In genomic region chr6:122766145-122766968, GRCm38 (mm10) we compare ENCODE assay signal across 15 mouse cellular contexts. TPM values are rescaled to one million over a fixed set of nuclear protein-coding genes. Genes with fewer than 3 reads are reported as not detected.
DNase-seq lines count a peak whose midpoint lies in the region; ATAC-seq and TF ChIP-seq lines count a peak whose summit lies in the region.
"Had no signal": no experiment of that assay in that cellular context is flagged by ENCODE, and none has a peak within 500 bp of the region (broad histone marks: within the 10 kb centered on the region; RNA-seq: fewer than 3 reads in every experiment).

No protein-coding gene starts in this region.

- no peak for TF ChIP-seq POLR2A in myocyte (IDR thresholded peaks at IDR 0.05; ENCODE audit: insufficient read length, low read depth)

- H3K27ac ChIP-seq in layer of hippocampus, adult 2 months: no peak overlapping the region
- no peak overlapping the region for H3K27ac ChIP-seq in forebrain, embryonic 13.5 days
- peak overlapping the region; percentile 87 for H3K27ac ChIP-seq in limb, embryonic 10.5 days
- H3K27ac ChIP-seq: embryonic facial prominence, embryonic 15.5 days; stomach, postnatal 0 days had no signal

- H3K27me3 ChIP-seq in forebrain, embryonic 13.5 days: peaks cover 10% of the 10 kb centered on the region; the same call in 1 of the 2 replicates
- peaks cover 25% of the 10 kb centered on the region for H3K27me3 ChIP-seq in limb, embryonic 10.5 days (ENCODE audit: low read depth, poor library complexity, severe bottlenecking)
- no peaks in the 10 kb centered on the region for H3K27me3 ChIP-seq in myocyte (ENCODE audit: control insufficient read depth, insufficient read depth, insufficient read length)

- WGBS in forebrain, embryonic 13.5 days: 10% methylated on average over 5 of the region's 5 CpGs
- 14% methylated on average over 5 of the region's 5 CpGs for WGBS in limb, embryonic 10.5 days

- H3ac ChIP-seq in myocyte (ENCODE audit: control insufficient read depth, insufficient read length): no peak overlapping the region

- no peaks in the 10 kb centered on the region for H3K9me3 ChIP-seq in forebrain, embryonic 13.5 days (replicated peaks)
- H3K9me3 ChIP-seq in limb, embryonic 10.5 days (replicated peaks): no peaks in the 10 kb centered on the region
- H3K9me3 ChIP-seq: embryonic facial prominence, embryonic 15.5 days had no signal

- no peaks in the 10 kb centered on the region for H3K79me2 ChIP-seq in myocyte (ENCODE audit: control insufficient read depth, insufficient read depth)

- ATAC-seq in forebrain, embryonic 13.5 days: no peak

- H3K4me1 ChIP-seq in forebrain, embryonic 13.5 days: peaks cover 26% of the 10 kb centered on the region
- H3K4me1 ChIP-seq in limb, embryonic 10.5 days: peaks cover 48% of the 10 kb centered on the region

- DNase-seq in layer of hippocampus, adult 2 months (ENCODE audit: low spot score in 2 of 2): no peak
- DNase-seq in layer of hippocampus, adult 11-12 months (ENCODE audit: low spot score): no peak
- DNase-seq in limb, embryonic 10.5 days (ENCODE audit: low spot score): no peak
- DNase-seq in left cerebral cortex, adult 18-20 months (ENCODE audit: low spot score in 2 of 2): no peak
- DNase-seq in adrenal gland, postnatal 4 days (ENCODE audit: low spot score in 2 of 2): no peak
- no peak for DNase-seq in kidney, postnatal 4 days
- DNase-seq: heart, adult 11 months; heart, postnatal 36 days; kidney, postnatal 36 days had no signal

- H3K4me2 ChIP-seq in forebrain, embryonic 13.5 days: peak overlapping the region; percentile 76
- peak overlapping the region; percentile 86 for H3K4me2 ChIP-seq in myocyte (ENCODE audit: low read depth)

- H3K9ac ChIP-seq in forebrain, embryonic 13.5 days: no peak overlapping the region
- H3K9ac ChIP-seq: embryonic facial prominence, embryonic 15.5 days had no signal

- 0 out of 2 replicates have a peak, but pooled peaks have one; percentile 2 for TF ChIP-seq CTCF in layer of hippocampus, adult 2 months (conservative IDR thresholded peaks at IDR 0.05)

- no peaks in the 10 kb centered on the region for H3K36me3 ChIP-seq in forebrain, embryonic 13.5 days (ENCODE audit: poor library complexity, severe bottlenecking)
- H3K36me3 ChIP-seq in limb, embryonic 10.5 days: no peaks in the 10 kb centered on the region
- no peaks in the 10 kb centered on the region for H3K36me3 ChIP-seq in myocyte (ENCODE audit: control insufficient read depth, insufficient read depth)
- H3K36me3 ChIP-seq: embryonic facial prominence, embryonic 15.5 days had no signal

- no peak overlapping the region for H3K4me3 ChIP-seq in layer of hippocampus, adult 2 months
- H3K4me3 ChIP-seq in forebrain, embryonic 13.5 days: no peak overlapping the region; the same call in 1 of the 2 replicates
- no peak overlapping the region for H3K4me3 ChIP-seq in limb, embryonic 10.5 days
- no peak overlapping the region for H3K4me3 ChIP-seq in myocyte
- H3K4me3 ChIP-seq: embryonic facial prominence, embryonic 15.5 days had no signal

TF ChIP-seq in myocyte, 11 proteins besides CTCF, POLR2A, EP300 and RAD21:
- TF ChIP-seq TCF3 (IDR thresholded peaks at IDR 0.05; ENCODE audit: insufficient read length, low read depth) (no peak), E2F4 (IDR thresholded peaks at IDR 0.05; ENCODE audit: insufficient read depth) (no peak), USF1 (IDR thresholded peaks at IDR 0.05; ENCODE audit: low read depth) (no peak), MAX (IDR thresholded peaks at IDR 0.05; ENCODE audit: low read depth) (no peak), REST (IDR thresholded peaks at IDR 0.05; ENCODE audit: insufficient read depth, insufficient read length) (no peak), TCF12 (IDR thresholded peaks at IDR 0.05; ENCODE audit: insufficient read depth, poor library complexity, severe bottlenecking) (no peak), MYOD1 (IDR thresholded peaks at IDR 0.05; ENCODE audit: control insufficient read depth in 1 of 3, insufficient read length in 2 of 3, low read depth in 2 of 3) (no peak), MYOG (IDR thresholded peaks at IDR 0.05; ENCODE audit: control insufficient read depth in 1 of 3, insufficient read depth in 1 of 3, insufficient read length in 2 of 3, low read depth in 2 of 3) (no peak), CEBPB (IDR thresholded peaks at IDR 0.05; ENCODE audit: insufficient read depth, poor library complexity, severe bottlenecking) (no peak), SRF (IDR thresholded peaks at IDR 0.05; ENCODE audit: control insufficient read depth, insufficient read length, low read depth) (no peak), POLR2AphosphoS2 (IDR thresholded peaks at IDR 0.05; ENCODE audit: insufficient read length, low read depth) (no peak)

RNA-seq across cellular contexts. Expression of gene Slc2a3, which starts 35.1 kb away (rescaled TPM):
- 100 to 1,000 TPM; 104 to 109 TPM for total RNA-seq in layer of hippocampus, adult 2 months (2021)
- 9.3 and 12.5 TPM in 2 replicates for polyA plus RNA-seq in forebrain, embryonic 13.5 days (2015; fragmentation: Nextera tagmentation; extraction: Ambion mirVana)
- polyA plus RNA-seq in limb, embryonic 10.5 days (2016; fragmentation: Nextera tagmentation; extraction: Ambion mirVana): 61.3 and 74.0 TPM in 2 replicates
- 1.2 TPM for polyA plus RNA-seq in myocyte (2012; fragmentation: generic; extraction: Trizol)
- 100 to 1,000 TPM; 120 to 139 TPM for total RNA-seq in left cerebral cortex, adult 18-20 months (2021)
- 10 to 100 TPM; 17.4 to 17.8 TPM for total RNA-seq in adrenal gland, postnatal 4 days (2021)

RNA-seq across cellular contexts. Expression of gene Foxj2, which starts 53.4 kb away (rescaled TPM):
- 10 to 100 TPM; 28.8 to 30.7 TPM for total RNA-seq in layer of hippocampus, adult 2 months (2021)
- 4.4 and 4.5 TPM in 2 replicates for polyA plus RNA-seq in forebrain, embryonic 13.5 days (2015; fragmentation: Nextera tagmentation; extraction: Ambion mirVana)
- 1.7 and 3.2 TPM in 2 replicates for polyA plus RNA-seq in limb, embryonic 10.5 days (2016; fragmentation: Nextera tagmentation; extraction: Ambion mirVana)
- 9.7 TPM for polyA plus RNA-seq in myocyte (2012; fragmentation: generic; extraction: Trizol)
- 10 to 100 TPM; 26.7 to 29.4 TPM for total RNA-seq in left cerebral cortex, adult 18-20 months (2021)
- total RNA-seq in adrenal gland, postnatal 4 days (2021): 10 to 100 TPM; 21.3 to 22.1 TPM

RNA-seq across cellular contexts. Expression of gene Nanog, which starts 59.1 kb away (rescaled TPM):
- total RNA-seq in layer of hippocampus, adult 2 months (2021): not detected
- polyA plus RNA-seq in forebrain, embryonic 13.5 days (2015; fragmentation: Nextera tagmentation; extraction: Ambion mirVana): 0.18 and 0.23 TPM in 2 replicates
- 0.11 TPM in 1 of 2 replicates, not detected in the other for polyA plus RNA-seq in limb, embryonic 10.5 days (2016; fragmentation: Nextera tagmentation; extraction: Ambion mirVana)
- polyA plus RNA-seq in myocyte (2012; fragmentation: generic; extraction: Trizol): 0.10 TPM
- not detected for total RNA-seq in left cerebral cortex, adult 18-20 months (2021)
- total RNA-seq in adrenal gland, postnatal 4 days (2021): not detected
- total RNA-seq: heart, postnatal 36 days; left cerebral cortex, postnatal 36 days; megakaryocyte-erythroid progenitor cell, adult 5-6 weeks had no signal

Comparison
In these comparisons a context has a peak if more than half of its experiments do, and no peak if none do; other contexts are left out.
1. RNA of gene Slc2a3, which starts 35.1 kb away (total RNA-seq): 120 to 139 TPM in left cerebral cortex, adult 18-20 months and 104 to 109 TPM in layer of hippocampus, adult 2 months; 17.4 to 17.8 TPM in adrenal gland, postnatal 4 days; every median in the first group is over 4 times any median in the second.